Mouse (Mus musculus): ENCODE data around the gene Efnb3.

GRCm38 (mm10) chr11:69576307-69576706, 16.3 kb upstream of the Efnb3 start:
- TF ChIP-seq POLR2A (IDR thresholded peaks at IDR 0.05; ENCODE audit: low read depth, low read length) (no peak), CTCF (conservative IDR thresholded peaks at IDR 0.05; ENCODE audit: insufficient read depth, insufficient read length, low read depth, low read length) (no peak)

All from kidney, adult 2 months (tissue).